Comparison of ENCODE assay signal across 8 mouse cellular contexts in genomic region chr4:40757157-40757779, GRCm38 (mm10). TPM values are rescaled to one million over a fixed set of nuclear protein-coding genes. Genes with fewer than 3 reads are reported as not detected.
DNase-seq lines count a peak whose midpoint lies in the region; ATAC-seq lines count a peak whose summit lies in the region.

No protein-coding gene starts in this region.

- peak overlapping the region; percentile 89 for H3K4me3 ChIP-seq in heart, embryonic 10.5 days
- H3K4me3 ChIP-seq in embryonic facial prominence, embryonic 10.5 days: peak overlapping the region; percentile 98
- H3K4me3 ChIP-seq in midbrain, embryonic 15.5 days: peak overlapping the region; percentile 67

- peak overlapping the region; percentile 93 for H3K27ac ChIP-seq in heart, embryonic 10.5 days
- H3K27ac ChIP-seq in embryonic facial prominence, embryonic 10.5 days (replicated peaks): peak overlapping the region; percentile 89
- H3K27ac ChIP-seq in midbrain, embryonic 15.5 days: peak overlapping the region; percentile 71

- peaks cover 36% of the 10 kb centered on the region for H3K36me3 ChIP-seq in heart, embryonic 10.5 days
- H3K36me3 ChIP-seq in embryonic facial prominence, embryonic 10.5 days (replicated peaks): peaks cover 38% of the 10 kb centered on the region
- peaks cover 17% of the 10 kb centered on the region for H3K36me3 ChIP-seq in midbrain, embryonic 15.5 days (replicated peaks)

- ATAC-seq in inflammation-experienced regulatory T-cells, adult 6 months: peak; percentile 63
- peak; percentile 85 for ATAC-seq in midbrain, embryonic 15.5 days (replicated peaks)

- peak overlapping the region; percentile 68 for H3K9ac ChIP-seq in midbrain, embryonic 15.5 days

- no peak for DNase-seq in heart, embryonic 10.5 days (ENCODE audit: low spot score)
- DNase-seq in heart, adult 18-20 months: no peak
- peak; percentile 65 for DNase-seq in CD4-positive, CD25-positive, alpha-beta regulatory T cell, adult 2 months (ENCODE audit: low read depth, low spot score)
- DNase-seq in embryonic facial prominence, embryonic 10.5 days (ENCODE audit: low spot score): no peak
- no peak for DNase-seq in gastrocnemius, postnatal 25 days
- DNase-seq in spleen, postnatal 36 days (ENCODE audit: low spot score in 2 of 2): no peak

- H3K4me2 ChIP-seq in midbrain, embryonic 15.5 days: peak overlapping the region; percentile 70

- no peaks in the 10 kb centered on the region for H3K27me3 ChIP-seq in heart, embryonic 10.5 days (ENCODE audit: insufficient read depth, poor library complexity, severe bottlenecking)
- H3K27me3 ChIP-seq in embryonic facial prominence, embryonic 10.5 days (replicated peaks; ENCODE audit: low read depth, poor library complexity, severe bottlenecking): no peaks in the 10 kb centered on the region; the same call in 1 of the 2 replicates
- H3K27me3 ChIP-seq in midbrain, embryonic 15.5 days (replicated peaks): peaks cover 10% of the 10 kb centered on the region; the same call in 1 of the 2 replicates

- no peaks in the 10 kb centered on the region; the same call in 1 of the 2 replicates for H3K4me1 ChIP-seq in heart, embryonic 10.5 days
- H3K4me1 ChIP-seq in embryonic facial prominence, embryonic 10.5 days: peaks cover 3% of the 10 kb centered on the region; the same call in 1 of the 2 replicates
- H3K4me1 ChIP-seq in midbrain, embryonic 15.5 days: peaks cover 9% of the 10 kb centered on the region

- under 1% methylated on average over 39 of the region's 39 CpGs for WGBS in heart, embryonic 10.5 days
- WGBS in embryonic facial prominence, embryonic 10.5 days: under 1% methylated on average over 39 of the region's 39 CpGs
- WGBS in midbrain, embryonic 15.5 days: under 1% methylated on average over 39 of the region's 39 CpGs

- no peaks in the 10 kb centered on the region for H3K9me3 ChIP-seq in heart, embryonic 10.5 days
- no peaks in the 10 kb centered on the region for H3K9me3 ChIP-seq in embryonic facial prominence, embryonic 10.5 days
- no peaks in the 10 kb centered on the region for H3K9me3 ChIP-seq in midbrain, embryonic 15.5 days

RNA-seq across cellular contexts. Expression of gene Smu1, which starts 0.5 kb away (rescaled TPM):
- 125 and 158 TPM in 2 replicates for polyA plus RNA-seq in heart, embryonic 10.5 days (2016; fragmentation: Nextera tagmentation; extraction: Ambion mirVana)
- 10 to 100 TPM; 31.3 to 32.6 TPM for total RNA-seq in heart, adult 18-20 months (2021)
- 190 and 192 TPM in 2 replicates for polyA plus RNA-seq in embryonic facial prominence, embryonic 10.5 days (2016; fragmentation: Nextera tagmentation; extraction: Ambion mirVana)
- 100 to 1,000 TPM; 131 to 146 (median 133) TPM for polyA plus RNA-seq in inflammation-experienced regulatory T-cells, adult 6 months (2017; shearing (Covaris generic))
- polyA plus RNA-seq in midbrain, embryonic 15.5 days (2015; fragmentation: Nextera tagmentation; extraction: Ambion mirVana): 118 and 120 TPM in 2 replicates
- total RNA-seq in gastrocnemius, postnatal 25 days (2021): 10 to 100 TPM; 25.3 to 26.2 TPM

RNA-seq across cellular contexts. Expression of gene Dnaja1, which starts 35.3 kb away (rescaled TPM):
- polyA plus RNA-seq in heart, embryonic 10.5 days (2016; fragmentation: Nextera tagmentation; extraction: Ambion mirVana): 332 and 445 TPM in 2 replicates
- total RNA-seq in heart, adult 18-20 months (2021): 100 to 1,000 TPM; 122 to 176 TPM
- 608 and 633 TPM in 2 replicates for polyA plus RNA-seq in embryonic facial prominence, embryonic 10.5 days (2016; fragmentation: Nextera tagmentation; extraction: Ambion mirVana)
- 100 to 1,000 TPM; 482 to 526 (median 512) TPM for polyA plus RNA-seq in inflammation-experienced regulatory T-cells, adult 6 months (2017; shearing (Covaris generic))
- 628 and 666 TPM in 2 replicates for polyA plus RNA-seq in midbrain, embryonic 15.5 days (2015; fragmentation: Nextera tagmentation; extraction: Ambion mirVana)
- 10 to 100 TPM; 44.5 to 50.1 TPM for total RNA-seq in gastrocnemius, postnatal 25 days (2021)

RNA-seq across cellular contexts. Expression of gene Aptx, which starts 54.3 kb away (rescaled TPM):
- 29.4 and 32.2 TPM in 2 replicates for polyA plus RNA-seq in heart, embryonic 10.5 days (2016; fragmentation: Nextera tagmentation; extraction: Ambion mirVana)
- total RNA-seq in heart, adult 18-20 months (2021): 10 to 100 TPM; 14.9 to 16.7 TPM
- polyA plus RNA-seq in embryonic facial prominence, embryonic 10.5 days (2016; fragmentation: Nextera tagmentation; extraction: Ambion mirVana): 35.0 and 35.1 TPM in 2 replicates
- polyA plus RNA-seq in inflammation-experienced regulatory T-cells, adult 6 months (2017; shearing (Covaris generic)): 10 to 100 TPM; 28.8 to 46.4 (median 43.7) TPM
- 48.2 and 50.8 TPM in 2 replicates for polyA plus RNA-seq in midbrain, embryonic 15.5 days (2015; fragmentation: Nextera tagmentation; extraction: Ambion mirVana)
- 10 to 100 TPM; 13.5 to 14.5 TPM for total RNA-seq in gastrocnemius, postnatal 25 days (2021)
